ENCODE assay signal across 21 mouse cellular contexts in genomic region chr11:80645111-80645510, GRCm38 (mm10).
A peak's percentile ranks its signal among the peaks of the same experiment; 100 is the strongest.
DNase-seq lines count a peak whose midpoint lies in the region; ATAC-seq and TF ChIP-seq lines count a peak whose summit lies in the region.
"Had no signal": no experiment of that assay in that cellular context is flagged by ENCODE, and none has a peak within 500 bp of the region (broad histone marks: within the 10 kb centered on the region; RNA-seq: fewer than 3 reads in every experiment).

No protein-coding gene starts in this region.

- H3K4me3 ChIP-seq in hindbrain, postnatal 0 days (ENCODE audit: low read length): no peak overlapping the region
- H3K4me3 ChIP-seq: embryonic facial prominence, embryonic 12.5 days; forebrain, embryonic 15.5 days; heart, embryonic 13.5 days; hindbrain, embryonic 15.5 days had no signal

- no peak overlapping the region for H3K9ac ChIP-seq in hindbrain, postnatal 0 days (replicated peaks; ENCODE audit: low read length)
- H3K9ac ChIP-seq: embryonic facial prominence, embryonic 12.5 days; forebrain, embryonic 15.5 days; heart, embryonic 13.5 days; hindbrain, embryonic 15.5 days had no signal

- intact Hi-C loops in left cerebral cortex, postnatal 25 days (cut with DNase I): loop anchor here (1.0 kb wide), 1 partner anchor 42 kb away; no protein-coding TSS in a partner anchor

- H3K4me2 ChIP-seq in hindbrain, postnatal 0 days (ENCODE audit: low read depth, low read length): no peak overlapping the region
- H3K4me2 ChIP-seq: embryonic facial prominence, embryonic 12.5 days; forebrain, embryonic 15.5 days; heart, embryonic 13.5 days; hindbrain, embryonic 15.5 days had no signal

- H3K9me3 ChIP-seq in hindbrain, postnatal 0 days (ENCODE audit: low read length): no peaks in the 10 kb centered on the region
- H3K9me3 ChIP-seq: embryonic facial prominence, embryonic 12.5 days; forebrain, embryonic 15.5 days; G1E; heart, embryonic 13.5 days; hindbrain, embryonic 15.5 days had no signal

- WGBS in hindbrain, postnatal 0 days: 88% methylated on average over 5 of the region's 5 CpGs

- no peaks in the 10 kb centered on the region for H3K36me3 ChIP-seq in hindbrain, postnatal 0 days (ENCODE audit: insufficient read depth, low read length)
- H3K36me3 ChIP-seq: embryonic facial prominence, embryonic 12.5 days; forebrain, embryonic 15.5 days; G1E; hindbrain, embryonic 15.5 days had no signal

- no peaks in the 10 kb centered on the region for H3K27me3 ChIP-seq in hindbrain, postnatal 0 days (ENCODE audit: insufficient read depth, low read length)
- H3K27me3 ChIP-seq: embryonic facial prominence, embryonic 12.5 days; forebrain, embryonic 15.5 days; heart, embryonic 13.5 days; hindbrain, embryonic 15.5 days had no signal

- no peaks in the 10 kb centered on the region for H3K4me1 ChIP-seq in hindbrain, postnatal 0 days (ENCODE audit: insufficient read depth, low read length)
- H3K4me1 ChIP-seq: embryonic facial prominence, embryonic 12.5 days; forebrain, embryonic 15.5 days; heart, embryonic 13.5 days; hindbrain, embryonic 15.5 days had no signal

- H3K27ac ChIP-seq in hindbrain, postnatal 0 days: no peak overlapping the region
- H3K27ac ChIP-seq: embryonic facial prominence, embryonic 12.5 days; forebrain, embryonic 15.5 days; heart, embryonic 13.5 days; hindbrain, embryonic 15.5 days had no signal

- no peak for DNase-seq in frontal cortex, postnatal 25 days (ENCODE audit: low spot score in 2 of 2)
- peak; percentile 57 for DNase-seq in right cerebral cortex, adult 18-20 months
- DNase-seq in right cerebral cortex, postnatal 10 days (ENCODE audit: low spot score in 2 of 2): no peak
- DNase-seq in left cerebral cortex, postnatal 25 days (ENCODE audit: low spot score in 2 of 2): peak; percentile 37 to 85
- no peak for DNase-seq in kidney, postnatal 25 days
- DNase-seq in hindbrain, postnatal 0 days (ENCODE audit: low spot score): no peak
- DNase-seq: adrenal gland, postnatal 10 days; B cell, adult 2 months; cerebellum, adult 11-12 months; cerebellum, adult 9-10 months; cerebellum, postnatal 25 days; gastrocnemius, postnatal 36 days; heart, adult 11 months; heart, postnatal 36 days had no signal

- ATAC-seq in frontal cortex, adult (ENCODE audit: low TSS enrichment): peak; percentile 94
- no peak for ATAC-seq in hindbrain, postnatal 0 days
- ATAC-seq: CD4-positive, CD25-positive, alpha-beta regulatory T cell, adult 4 months; forebrain, embryonic 15.5 days had no signal

- TF ChIP-seq CTCF in hindbrain, postnatal 0 days (IDR thresholded peaks at IDR 0.05; ENCODE audit: low read depth): no peak

Comparison
In these comparisons a context has a peak if more than half of its experiments do, and no peak if none do; other contexts are left out.
1. DNase-seq: peak in right cerebral cortex, adult 18-20 months (single experiment) and left cerebral cortex, postnatal 25 days (2 of 2); none in frontal cortex, postnatal 25 days (0 of 2), right cerebral cortex, postnatal 10 days (0 of 2), kidney, postnatal 25 days (0 of 2) and hindbrain, postnatal 0 days (single experiment).